Mouse (Mus musculus) mesoderm, embryonic 11.5 days (tissue): ENCODE data around the gene Dgki.

Experiments used
- DNase-seq: peaks from one replicate; pipeline ENCODE4 v3.0.0-alpha.2; 2012; ENCODE audit warnings: low read depth, low spot score

Gene Dgki

GRCm38 (mm10) chr6:37242100-37242768, 57.8 kb downstream of the Dgki start:
- DNase-seq: no peak

GRCm38 (mm10) chr6:37241434-37241833, 58.5 kb downstream of the Dgki start:
- DNase-seq: no peak

GRCm38 (mm10) chr6:37240140-37240539, 59.8 kb downstream of the Dgki start:
- no peak for DNase-seq

GRCm38 (mm10) chr6:37236893-37237292, 63.1 kb downstream of the Dgki start:
- no peak for DNase-seq

GRCm38 (mm10) chr6:37231148-37231547, 68.8 kb downstream of the Dgki start:
- no peak for DNase-seq

GRCm38 (mm10) chr6:37222947-37223510, 77.0 kb downstream of the Dgki start:
- no peak for DNase-seq

GRCm38 (mm10) chr6:37222016-37222415, 78.0 kb downstream of the Dgki start:
- DNase-seq: no peak

GRCm38 (mm10) chr6:37219110-37219509, 80.9 kb downstream of the Dgki start:
- no peak for DNase-seq

GRCm38 (mm10) chr6:37216342-37216763, 83.6 kb downstream of the Dgki start:
- no peak for DNase-seq

- DNase-seq: no peak
These were observed 84.3 kb downstream of the Dgki start for GRCm38 (mm10) chr6:37215655-37216054.

GRCm38 (mm10) chr6:37212930-37213329, 87.1 kb downstream of the Dgki start:
- DNase-seq: no peak

GRCm38 (mm10) chr6:37211545-37212247, 88.3 kb downstream of the Dgki start:
- DNase-seq: peak; percentile 37

GRCm38 (mm10) chr6:37202901-37203300, 97.1 kb downstream of the Dgki start:
- DNase-seq: no peak

GRCm38 (mm10) chr6:37200840-37201239, 99.1 kb downstream of the Dgki start:
- DNase-seq: no peak

- DNase-seq: no peak
These were observed 100.5 kb downstream of the Dgki start for GRCm38 (mm10) chr6:37199502-37199901.

- no peak for DNase-seq
These were observed 102.2 kb downstream of the Dgki start for GRCm38 (mm10) chr6:37197745-37198144.

GRCm38 (mm10) chr6:37196870-37197269, 103.1 kb downstream of the Dgki start:
- no peak for DNase-seq

GRCm38 (mm10) chr6:37195766-37196165, 104.2 kb downstream of the Dgki start:
- no peak for DNase-seq

GRCm38 (mm10) chr6:37181961-37182360, 118.0 kb downstream of the Dgki start:
- DNase-seq: no peak

GRCm38 (mm10) chr6:37171149-37171832, 128.7 kb downstream of the Dgki start:
- no peak for DNase-seq

- no peak for DNase-seq
These were observed 141.1 kb downstream of the Dgki start for GRCm38 (mm10) chr6:37158880-37159279.

- DNase-seq: no peak
These were observed 145.9 kb downstream of the Dgki start for GRCm38 (mm10) chr6:37154051-37154450.
